Mouse (Mus musculus) thymus, adult 2 months (tissue): ENCODE measurements around the gene Olfr1076.

Experiments used
- CTCF ChIP-seq: fragments of 200-500 bp; IDR thresholded peaks from 2 replicates; pipeline ENCODE4 v1.5.1; 2012; ENCODE audit warnings: mild to moderate bottlenecking, control low read depth, low read length, moderate library complexity, borderline replicate concordance; ENCODE audit not compliant: control insufficient read depth, poor library complexity, insufficient read depth; ENCODE audit errors: extremely low read depth
- POLR2A ChIP-seq: fragments of 200-500 bp; IDR thresholded peaks from 2 replicates; pipeline ENCODE4 v1.6.1; 2012; ENCODE audit warnings: mild to moderate bottlenecking, low read length, control low read depth, moderate library complexity; ENCODE audit not compliant: control insufficient read depth, poor library complexity, insufficient read depth; ENCODE audit errors: extremely low read depth

GRCm38 (mm10) chr2:86508161-86508560, at the start of gene Olfr1076:
- TF ChIP-seq CTCF (no peak), POLR2A (no peak)
